Mouse (Mus musculus) brain, embryonic 18.5 days (tissue): ENCODE data around the gene Tmem213.

Source experiments
- DNase-seq: peaks from one replicate; pipeline ENCODE4 v3.0.0-alpha.2; 2012; ENCODE audit warnings: low read depth, low spot score

Gene Tmem213

DNA sequence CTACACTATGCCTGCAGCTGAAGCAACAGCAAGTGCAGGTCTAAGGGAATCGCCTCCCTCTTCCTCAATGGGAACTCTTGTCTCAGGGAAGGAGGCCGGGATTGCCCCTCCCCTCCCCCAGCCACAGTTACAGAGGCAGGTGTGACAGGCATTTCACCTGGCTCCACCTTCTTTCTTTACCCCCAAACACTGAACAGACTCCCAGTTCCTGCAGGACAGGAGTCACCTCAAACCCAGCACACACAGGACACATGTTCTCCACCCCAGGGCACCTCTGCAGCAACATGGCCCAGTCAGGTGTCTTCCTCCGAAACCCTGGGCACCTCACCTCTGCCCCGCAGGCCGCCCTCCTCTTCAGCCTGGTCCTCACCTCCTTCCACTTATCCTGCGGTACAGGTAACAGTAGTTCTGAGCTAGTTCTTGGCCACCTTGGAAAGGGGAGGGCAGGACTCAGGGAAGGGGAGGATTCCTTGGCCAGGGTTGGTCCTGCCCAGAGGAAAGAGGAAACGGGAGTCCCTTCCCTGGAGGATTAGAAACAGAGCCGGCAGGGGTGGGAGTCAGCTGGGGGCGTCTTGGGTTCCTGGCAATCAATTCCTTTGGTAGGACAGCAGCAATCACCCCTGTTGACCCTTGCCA, at the start of gene Tmem213:
Gene Tmem213 (plus strand): TSS at position 96 of the 636 bp plus-strand sequence.
- DNase-seq, result no peak

DNA sequence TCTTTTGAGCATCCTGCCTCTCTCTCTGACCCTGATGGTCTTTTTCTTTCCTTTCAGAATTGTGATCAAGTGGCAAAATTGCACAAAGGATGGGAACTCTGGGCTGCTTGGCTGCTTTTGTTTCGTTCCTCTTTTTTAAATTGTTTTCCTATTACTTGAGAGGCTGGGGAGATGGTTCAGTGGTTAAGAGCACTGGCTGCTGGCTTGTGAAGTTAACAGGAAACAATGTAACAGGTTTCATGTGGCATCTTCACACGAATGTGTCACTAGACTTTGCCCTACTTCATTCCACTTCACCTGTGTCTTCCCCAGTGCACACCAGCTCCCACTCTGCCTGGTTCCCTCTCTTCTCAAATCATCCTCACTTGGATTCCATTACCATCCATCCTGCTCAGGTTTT, 44.4 kb upstream of the Tmem213 start:
- DNase-seq, result no peak

- no peak for DNase-seq
Observed at GRCm38 (mm10) chr6:38065122-38065500, 43.9 kb upstream of the Tmem213 start.

GRCm38 (mm10) chr6:38065501-38066122, 43.4 kb upstream of the Tmem213 start:
- no peak for DNase-seq

DNA sequence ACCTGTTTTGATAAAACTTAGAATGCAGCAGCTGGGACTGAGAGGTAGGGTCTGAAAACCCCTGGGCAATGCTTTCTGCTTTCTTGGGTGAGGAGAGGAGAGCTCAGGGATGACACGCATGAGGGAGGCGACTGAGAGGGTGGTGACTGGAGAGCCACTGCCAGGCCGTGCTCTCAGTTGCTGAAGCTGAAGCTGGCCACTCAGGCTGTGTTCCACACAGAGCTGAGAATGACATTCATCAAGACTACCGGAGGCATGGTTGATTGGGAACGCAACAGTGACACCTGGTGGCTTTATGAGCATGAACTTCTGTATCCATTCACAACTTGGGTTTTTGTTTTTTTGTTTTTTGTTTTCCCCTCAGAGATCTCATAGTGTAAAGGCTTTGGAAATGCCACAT, 42.8 kb upstream of the Tmem213 start:
- DNase-seq, result peak; percentile 61

- DNase-seq, result no peak
Observed at GRCm38 (mm10) chr6:38071256-38071655, 37.8 kb upstream of the Tmem213 start.

- DNase-seq, result no peak
Observed at GRCm38 (mm10) chr6:38072137-38072796, 36.8 kb upstream of the Tmem213 start.

DNA sequence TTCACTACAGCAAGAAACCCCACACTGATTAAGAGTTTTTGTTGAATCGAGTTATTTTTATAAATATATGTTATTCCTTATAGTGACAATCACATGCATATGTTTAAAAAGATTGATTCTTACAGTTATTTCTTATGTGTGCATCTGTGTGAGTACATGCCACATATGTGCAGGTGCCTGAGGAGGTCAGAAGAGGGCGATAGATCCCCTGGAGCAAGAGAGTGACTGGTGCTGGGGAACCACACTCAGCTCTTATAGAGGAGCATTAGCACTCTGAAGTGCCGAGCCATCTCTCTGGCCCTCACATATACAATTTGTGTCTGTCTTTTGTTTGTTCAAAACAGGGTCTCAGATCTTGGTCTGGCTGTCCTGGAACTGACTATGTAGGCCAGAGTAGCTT, 35.5 kb upstream of the Tmem213 start:
- no peak for DNase-seq

- no peak for DNase-seq
Observed at GRCm38 (mm10) chr6:38080364-38080763, 28.7 kb upstream of the Tmem213 start.

DNA sequence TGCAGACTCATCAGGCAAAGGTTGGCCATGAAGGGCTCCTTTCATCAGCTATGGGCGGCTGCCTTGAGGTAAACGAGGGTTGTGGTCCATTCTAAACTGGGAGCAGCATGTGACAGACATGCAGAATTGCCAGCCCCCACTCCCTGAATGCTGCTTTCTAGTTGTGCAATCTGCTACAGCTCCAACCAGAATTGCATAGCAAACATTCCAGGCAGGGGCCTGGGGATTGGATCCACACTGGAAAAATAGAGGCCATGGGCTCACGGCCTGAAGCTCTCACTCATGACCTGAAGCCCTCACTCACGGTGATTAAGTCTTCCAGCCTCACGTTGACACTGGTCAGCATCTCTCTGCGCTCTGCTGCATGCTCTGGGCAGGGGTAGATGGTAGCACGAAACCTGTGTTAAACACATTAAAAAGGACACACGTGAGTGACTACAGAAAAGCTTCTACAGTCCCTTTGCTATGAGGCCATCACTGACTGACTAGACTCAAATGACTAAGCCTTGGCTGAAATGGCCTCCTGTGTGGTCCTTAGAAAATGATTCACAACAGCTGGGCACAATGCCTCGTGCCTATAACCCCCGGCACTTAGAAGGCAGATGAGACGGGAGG, 27.2 kb upstream of the Tmem213 start:
- DNase-seq, result no peak

- DNase-seq, result no peak
Observed at GRCm38 (mm10) chr6:38083204-38083603, 25.9 kb upstream of the Tmem213 start.

GRCm38 (mm10) chr6:38087242-38088026, 21.6 kb upstream of the Tmem213 start:
- no peak for DNase-seq

DNA sequence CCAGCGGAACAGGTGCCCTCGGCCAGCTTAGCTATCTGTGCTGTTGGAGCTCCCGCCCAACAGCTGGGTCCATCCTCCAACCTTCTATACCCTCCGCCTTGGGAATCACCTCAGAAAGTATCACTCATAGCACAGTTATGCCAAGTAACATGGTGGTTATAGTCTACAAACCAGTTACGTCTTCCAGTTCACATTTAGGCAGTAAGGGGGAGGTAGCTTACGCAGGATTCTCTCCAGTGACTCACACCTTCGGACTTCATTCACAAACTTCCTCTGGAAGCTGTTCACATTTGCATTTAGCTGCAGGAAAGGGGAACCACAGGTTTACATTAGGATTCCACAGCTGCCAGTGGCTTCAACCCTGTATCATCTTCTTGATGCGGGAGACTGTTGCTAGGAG, 16.5 kb upstream of the Tmem213 start:
- DNase-seq, result no peak

- no peak for DNase-seq
Observed at GRCm38 (mm10) chr6:38094701-38095100, 14.4 kb upstream of the Tmem213 start.

- no peak for DNase-seq
Observed at GRCm38 (mm10) chr6:38096961-38097370, 12.1 kb upstream of the Tmem213 start.

DNA sequence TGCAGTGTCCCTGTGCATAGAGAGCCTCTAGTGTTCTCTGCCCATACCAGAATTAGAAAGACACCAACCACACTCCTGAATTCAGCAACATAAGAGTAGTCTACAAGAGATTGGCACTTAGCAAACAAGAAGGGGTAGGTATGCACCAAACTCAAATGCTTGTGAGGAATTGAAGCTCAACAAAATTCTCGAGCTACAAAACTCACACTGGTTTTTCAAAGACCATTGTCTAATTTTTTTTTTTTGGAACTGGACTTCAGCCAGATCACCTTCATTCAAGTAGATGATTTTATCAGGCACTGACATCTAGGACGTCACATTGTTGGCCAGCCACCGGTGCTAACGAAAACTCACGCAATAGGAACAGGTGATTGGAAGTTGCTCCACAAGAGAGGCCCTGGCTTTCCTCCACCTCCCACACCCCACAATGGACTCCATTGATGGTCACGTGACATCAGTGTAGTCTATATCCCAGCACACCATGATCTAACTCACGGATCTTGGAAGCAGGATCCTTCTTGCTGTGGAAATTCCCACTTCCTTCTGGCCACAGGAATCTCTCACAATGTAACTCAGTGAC, 6.7 kb upstream of the Tmem213 start:
- DNase-seq, result no peak

DNA sequence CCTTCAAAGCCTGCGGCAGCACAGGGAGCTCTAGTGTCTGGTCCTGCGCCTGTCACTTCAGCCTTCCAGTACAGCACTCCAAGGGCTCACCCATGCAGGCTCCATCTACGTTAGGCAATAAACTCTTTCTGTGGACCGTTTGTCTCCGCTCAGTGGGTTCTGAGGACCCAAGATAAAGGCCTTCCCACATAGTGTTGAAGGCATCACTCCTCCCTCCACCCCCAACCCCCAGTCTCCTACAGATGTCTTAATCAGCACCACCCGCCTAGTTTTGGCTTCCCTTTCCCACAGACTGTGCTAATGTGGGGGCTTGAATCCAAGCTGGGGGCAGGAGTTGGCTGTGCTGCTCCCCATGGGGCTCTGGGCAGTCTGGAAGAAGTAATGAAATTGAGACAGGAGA, 5.3 kb upstream of the Tmem213 start:
- no peak for DNase-seq

DNA sequence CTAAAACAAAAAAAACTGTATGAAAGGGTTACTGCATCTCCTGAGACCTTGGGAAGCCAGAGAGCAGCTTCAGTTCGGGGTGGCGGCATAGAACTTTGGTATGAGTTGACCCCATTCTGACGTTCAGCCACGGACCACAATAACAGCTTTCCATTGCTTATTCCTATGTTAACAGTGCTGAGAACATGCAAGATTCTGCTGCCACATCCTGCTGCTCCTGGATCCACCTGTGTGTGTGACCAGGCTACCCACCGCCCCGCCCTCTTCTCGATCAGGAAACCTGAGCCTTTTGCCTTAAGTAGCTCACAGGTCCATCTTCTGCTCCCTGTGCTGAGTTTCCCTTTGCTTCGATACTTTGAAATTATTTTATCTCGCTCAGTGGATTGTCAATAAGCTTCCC, 3.1 kb upstream of the Tmem213 start:
- no peak for DNase-seq

- DNase-seq, result no peak
Observed at GRCm38 (mm10) chr6:38108449-38108848, 606 bp upstream of the Tmem213 start.

DNA sequence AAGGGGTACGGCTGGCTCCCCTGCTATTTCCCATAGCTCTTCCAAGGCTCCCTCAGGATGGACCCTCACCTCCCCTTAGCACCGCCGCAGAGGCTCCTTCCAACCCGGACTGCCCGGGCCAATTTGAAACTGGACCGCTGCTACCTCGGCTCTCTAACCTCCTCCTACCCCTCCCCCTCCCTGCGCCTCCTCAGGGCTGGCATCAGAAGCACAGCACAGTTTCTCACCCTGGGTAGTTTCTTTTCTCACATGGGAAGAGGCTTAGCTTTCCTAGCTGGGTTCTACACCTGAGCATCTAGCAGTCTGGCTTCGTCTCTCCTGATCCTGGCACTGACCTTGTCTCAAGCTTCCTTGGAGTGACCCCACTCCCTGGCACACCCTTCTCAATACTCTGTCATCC, 816 bp downstream of the Tmem213 start:
- DNase-seq, result no peak

- DNase-seq, result no peak
Observed at GRCm38 (mm10) chr6:38110859-38111258, 1.8 kb downstream of the Tmem213 start.
